Mouse (Mus musculus) kidney, postnatal 0 days (tissue): ENCODE results near the gene Spata7. TPM values are rescaled to one million over a fixed set of nuclear protein-coding genes. Genes with fewer than 3 reads are reported as not detected.

Experiments
- ATAC-seq: fragments of 200-750 bp; cut with Nextera tagmentation; replicated peaks from 2 replicates; pipeline ENCODE4 v1.8.0; 2017; ENCODE audit warnings: low read depth, moderate number of reproducible peaks, moderate TSS enrichment, moderate library complexity; ENCODE audit not compliant: low FRiP score
- DNase-seq: peaks from one replicate; pipeline ENCODE4 v3.0.0-alpha.2; 2016; ENCODE audit warnings: low spot score
- H3K27ac ChIP-seq: fragments of 300-500 bp; sonication (generic); 2 replicates; pipeline ENCODE4 v1.5.1; 2014; ENCODE audit warnings: mild to moderate bottlenecking
- H3K27me3 ChIP-seq: fragments of 300-500 bp; sonication (generic); 2 replicates; pipeline ENCODE4 v1.6.1; 2014; ENCODE audit warnings: low read length, mixed read lengths; ENCODE audit not compliant: insufficient read depth
- H3K36me3 ChIP-seq: fragments of 300-500 bp; sonication (generic); 2 replicates; pipeline ENCODE4 v1.6.1; 2014; ENCODE audit warnings: low read length, mixed read lengths; ENCODE audit not compliant: insufficient read depth
- H3K4me1 ChIP-seq: fragments of 300-500 bp; sonication (generic); replicated peaks from 2 replicates; pipeline ENCODE4 v1.6.1; 2014; ENCODE audit warnings: antibody characterized with exemption, low read length, mixed read lengths; ENCODE audit not compliant: insufficient read depth
- H3K4me2 ChIP-seq: fragments of 300-500 bp; sonication (generic); 2 replicates; pipeline ENCODE4 v1.6.1; 2014; ENCODE audit warnings: mild to moderate bottlenecking, low read length, moderate library complexity, mixed read lengths
- H3K4me3 ChIP-seq: fragments of 300-500 bp; sonication (generic); replicated peaks from 2 replicates; pipeline ENCODE4 v1.5.1; 2014; ENCODE audit warnings: low read depth, low read length
- H3K9ac ChIP-seq: fragments of 300-500 bp; sonication (generic); 2 replicates; pipeline ENCODE4 v1.6.1; 2014; ENCODE audit warnings: low read depth, low read length
- H3K9me3 ChIP-seq: fragments of 300-500 bp; sonication (generic); replicated peaks from 2 replicates; pipeline ENCODE4 v1.6.1; 2016; ENCODE audit warnings: low read length, inconsistent platforms, mixed read lengths
- CTCF ChIP-seq: IDR thresholded peaks from 2 replicates; pipeline ENCODE4 v1.5.1; 2016; ENCODE audit warnings: antibody characterized with exemption, low read depth, mild to moderate bottlenecking, moderate library complexity
- WGBS: fragments of 180-500 bp; shearing (Covaris S2); extraction: QIAGEN DNeasy Blood & Tissue Kit; methylation state at CpG from one replicate; pipeline ENCODE4 v1.1.7; 2014; 5-methylcytosine and 5-hydroxymethylcytosine counted together
- polyA plus RNA-seq: library from polyadenylated mRNA; unstranded; fragments of >200 nt; fragmentation: Nextera tagmentation; extraction: Ambion mirVana; gene quantifications from 2 replicates; pipeline ENCODE4 v1.2.1, GENCODE M21; 2015

The Spata7 gene
- 11.3 and 13.2 TPM in 2 replicates for polyA plus RNA-seq

DNA sequence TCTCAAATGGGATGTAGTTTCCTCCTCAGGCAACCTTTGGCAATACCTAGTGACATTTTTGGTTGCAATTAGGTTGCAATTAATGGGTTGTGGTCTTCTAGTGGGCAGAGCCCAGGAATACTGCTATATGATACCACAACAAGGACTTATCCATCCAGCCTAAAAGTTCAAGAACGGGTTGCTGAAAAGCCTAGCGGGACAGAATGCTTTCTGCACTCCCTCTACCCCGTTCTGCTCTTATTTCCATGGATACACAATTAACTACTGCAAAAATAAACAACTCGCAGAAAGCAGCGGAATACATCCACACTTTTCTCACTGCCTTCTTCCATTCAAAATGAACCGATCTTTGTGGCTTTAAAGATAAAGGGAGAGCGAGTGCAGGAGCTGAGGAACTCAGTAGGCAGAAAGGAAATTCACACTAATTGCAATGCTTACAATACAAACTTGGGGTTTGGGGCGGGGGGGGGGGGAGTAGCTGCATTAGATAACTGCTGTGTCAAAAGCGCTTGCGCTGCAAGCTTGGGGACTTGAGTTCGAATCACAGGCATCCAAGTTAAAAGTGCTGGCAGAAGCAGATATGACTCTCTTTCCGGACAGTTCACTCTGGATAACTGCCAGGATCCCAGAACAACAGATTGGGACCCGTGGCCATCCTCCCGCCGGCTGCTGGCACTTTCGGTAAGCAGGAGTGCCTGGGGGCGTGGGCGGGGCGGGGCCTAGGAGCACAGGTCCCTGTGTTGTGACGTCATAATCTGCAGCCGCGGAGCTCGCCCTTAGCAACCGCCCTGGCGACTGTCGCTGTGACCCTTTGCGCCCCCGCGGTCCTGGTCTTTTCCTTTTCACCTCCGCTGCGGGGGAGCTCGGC lies at the start of gene Spata7:
Spata7 (plus strand) TSS at position 766 of the 868 bp plus-strand sequence.
- no peaks in the 10 kb centered on the region for H3K36me3 ChIP-seq
- H3K27ac ChIP-seq: peak within 1 kb of the TSS; percentile 60
- peak within 1 kb of the TSS; percentile 68 for H3K4me3 ChIP-seq
- WGBS: 3% methylated on average over 31 of the region's 32 CpGs
- ATAC-seq: peak; percentile 97
- peak; percentile 94 for DNase-seq
- no peaks in the 10 kb centered on the region for H3K9me3 ChIP-seq
- H3K27me3 ChIP-seq: no peaks in the 10 kb centered on the region
- H3K9ac ChIP-seq: peak within 1 kb of the TSS; percentile 62
- peak within 1 kb of the TSS; percentile 63 for H3K4me2 ChIP-seq
- TF ChIP-seq CTCF: no peak
- no peaks in the 10 kb centered on the region for H3K4me1 ChIP-seq

GRCm38 (mm10) chr12:98585302-98585701 lies 42.7 kb upstream of the Spata7 start:
- H3K27me3 ChIP-seq: no peaks in the 10 kb centered on the region
- no peaks in the 10 kb centered on the region for H3K9me3 ChIP-seq
- DNase-seq (peak; percentile 11), ATAC-seq (no peak)
- H3K36me3 ChIP-seq: no peaks in the 10 kb centered on the region
- no peaks in the 10 kb centered on the region for H3K4me1 ChIP-seq
- 43% methylated on average over 3 of the region's 3 CpGs for WGBS
- H3K4me2 ChIP-seq: no peak overlapping the region
- no peak overlapping the region for H3K4me3 ChIP-seq
- TF ChIP-seq CTCF: peak; percentile 52; the same call in 1 of the 2 replicates
- no peak overlapping the region for H3K9ac ChIP-seq
- no peak overlapping the region for H3K27ac ChIP-seq

DNA sequence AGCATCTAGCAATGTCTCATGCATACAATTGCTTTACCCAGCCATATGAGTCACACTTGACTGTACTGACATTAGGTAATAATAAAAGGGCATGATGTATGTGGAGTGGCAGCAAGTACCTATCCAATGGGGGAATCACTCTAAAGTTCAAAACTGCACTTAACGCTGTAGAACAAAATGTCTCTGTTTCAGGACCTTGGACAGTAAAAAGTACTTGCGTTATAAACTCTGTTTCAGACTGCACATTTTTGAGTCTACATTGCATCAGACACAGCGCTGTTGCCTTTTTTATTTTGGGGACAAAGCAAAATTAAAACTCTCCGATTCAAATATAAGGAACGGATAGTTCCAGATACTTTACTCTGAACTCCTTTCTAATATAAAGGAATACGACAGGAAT lies 39.4 kb upstream of the Spata7 start:
- DNase-seq: peak; percentile 74
- Histone ChIP-seq H3K4me2 (no peak overlapping the region), H3K27ac (no peak overlapping the region), H3K4me1 (no peaks in the 10 kb centered on the region), H3K27me3 (no peaks in the 10 kb centered on the region), H3K4me3 (no peak overlapping the region), H3K36me3 (no peaks in the 10 kb centered on the region), H3K9me3 (no peaks in the 10 kb centered on the region; the same call in 1 of the 2 replicates), H3K9ac (no peak overlapping the region)
- WGBS: 57% methylated on average over 6 of the region's 6 CpGs
- TF ChIP-seq CTCF: no peak
- ATAC-seq: no peak

GRCm38 (mm10) chr12:98591016-98591415 lies 36.9 kb upstream of the Spata7 start:
- no peak overlapping the region for H3K4me2 ChIP-seq
- WGBS: 86% methylated on average over 2 of the region's 2 CpGs
- no peak for DNase-seq
- H3K4me3 ChIP-seq: no peak overlapping the region
- no peak for ATAC-seq
- TF ChIP-seq CTCF: no peak
- H3K9me3 ChIP-seq: no peaks in the 10 kb centered on the region; the same call in 1 of the 2 replicates
- no peaks in the 10 kb centered on the region for H3K27me3 ChIP-seq
- H3K4me1 ChIP-seq: no peaks in the 10 kb centered on the region
- H3K27ac ChIP-seq: no peak overlapping the region
- no peak overlapping the region for H3K9ac ChIP-seq
- H3K36me3 ChIP-seq: no peaks in the 10 kb centered on the region

GRCm38 (mm10) chr12:98600861-98601260 lies 27.1 kb upstream of the Spata7 start:
- Histone ChIP-seq H3K27ac (no peak overlapping the region), H3K9me3 (0 out of 2 replicates have a peak, but pooled peaks cover 6% of the 10 kb centered on the region), H3K4me3 (no peak overlapping the region), H3K27me3 (no peaks in the 10 kb centered on the region), H3K4me2 (no peak overlapping the region), H3K4me1 (no peaks in the 10 kb centered on the region), H3K9ac (no peak overlapping the region), H3K36me3 (no peaks in the 10 kb centered on the region)
- DNase-seq (no peak), ATAC-seq (no peak)
- no peak for TF ChIP-seq CTCF
- WGBS: 89% methylated on average over 5 of the region's 5 CpGs

DNA sequence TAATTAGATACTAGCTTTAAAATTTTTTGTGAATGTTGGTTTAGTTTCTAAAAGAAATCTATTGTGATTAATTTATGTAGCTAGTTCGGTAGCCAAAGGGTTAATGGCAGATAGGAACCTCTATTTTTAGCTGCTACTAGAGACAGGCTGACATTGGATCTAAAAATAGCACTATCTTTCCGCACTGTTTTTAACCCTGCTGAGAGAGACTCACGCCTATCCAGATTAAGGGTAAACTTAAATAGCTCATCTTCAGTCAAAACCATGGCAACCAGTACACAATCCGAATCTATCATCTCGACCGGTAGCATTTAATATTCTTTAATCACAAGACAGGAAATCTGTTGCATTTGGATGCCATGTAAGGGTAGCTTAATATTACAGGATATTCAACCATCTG lies 25.8 kb upstream of the Spata7 start:
- 34% methylated on average over 6 of the region's 6 CpGs for WGBS
- Histone ChIP-seq H3K36me3 (no peaks in the 10 kb centered on the region), H3K4me2 (no peak overlapping the region), H3K4me1 (no peaks in the 10 kb centered on the region), H3K9me3 (0 out of 2 replicates have a peak, but pooled peaks cover 6% of the 10 kb centered on the region), H3K27ac (no peak overlapping the region), H3K9ac (no peak overlapping the region), H3K4me3 (no peak overlapping the region), H3K27me3 (no peaks in the 10 kb centered on the region)
- DNase-seq: peak; percentile 28
- no peak for TF ChIP-seq CTCF
- no peak for ATAC-seq
